Mouse (Mus musculus): ENCODE data around the gene F8.

F8 gene

DNA sequence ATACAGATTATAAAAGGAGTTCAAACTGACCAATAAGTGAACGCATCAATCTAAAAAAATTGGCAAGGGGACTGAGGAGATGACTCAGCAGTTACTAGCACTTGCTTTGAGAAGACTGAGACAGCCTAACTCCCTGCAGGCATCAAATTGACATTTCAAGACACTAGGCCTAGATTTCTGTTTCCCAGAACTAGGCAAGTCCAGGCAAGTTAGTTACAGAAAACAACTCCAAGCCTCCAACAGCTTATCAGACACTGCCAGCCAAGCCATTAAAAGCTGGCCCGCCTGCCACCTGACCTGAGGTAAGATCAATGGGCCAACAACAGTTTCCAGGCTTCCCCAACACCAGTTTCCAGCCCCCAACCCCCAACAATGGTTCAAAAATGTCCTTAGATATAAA lies 244.7 kb downstream of the F8 start:
- DNase-seq = no peak

- DNase-seq = no peak
Observed at GRCm38 (mm10) chrX:75136938-75137337, 245.5 kb downstream of the F8 start.

DNA sequence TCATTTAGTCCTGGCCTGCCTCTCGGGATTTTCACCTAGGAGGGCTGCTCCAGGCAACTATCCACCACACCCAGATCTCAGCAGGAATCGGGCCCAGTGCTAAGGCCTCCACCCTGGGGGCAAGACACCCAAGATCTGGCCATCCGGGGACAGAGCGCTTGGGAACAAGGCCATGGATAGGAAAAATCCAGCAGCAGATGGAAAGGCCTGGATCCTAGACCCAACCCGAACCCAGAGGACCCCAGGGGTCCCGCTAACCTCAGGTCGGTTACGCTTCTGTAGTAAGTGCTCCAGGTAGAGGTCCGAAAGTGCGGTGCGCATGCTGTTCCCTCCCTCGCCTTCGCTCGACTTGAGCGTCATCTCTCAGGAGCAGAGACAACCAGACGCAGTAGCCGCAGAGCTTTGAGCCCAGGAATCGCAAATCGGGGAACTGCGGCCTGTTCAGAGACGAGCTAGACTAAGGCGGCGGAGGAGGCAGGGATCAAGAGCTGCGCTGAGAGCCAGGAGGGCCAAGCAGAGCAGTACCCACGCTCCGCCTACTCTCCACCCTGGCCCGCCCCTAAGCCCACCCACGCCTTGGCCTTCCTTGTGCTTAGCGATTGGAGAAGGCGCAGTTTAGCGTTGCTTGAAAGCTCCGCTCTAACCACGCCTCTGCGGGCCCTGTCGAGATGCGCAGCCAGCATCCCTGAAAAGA lies 251.8 kb downstream of the F8 start, which contains the start of gene Mpp1:
Mpp1 (minus strand) TSS at position 550 of the 694 bp plus-strand sequence.
- DNase-seq = peak; percentile 60

GRCm38 (mm10) chrX:75129474-75129873 lies 252.9 kb downstream of the F8 start:
- no peak for DNase-seq

DNA sequence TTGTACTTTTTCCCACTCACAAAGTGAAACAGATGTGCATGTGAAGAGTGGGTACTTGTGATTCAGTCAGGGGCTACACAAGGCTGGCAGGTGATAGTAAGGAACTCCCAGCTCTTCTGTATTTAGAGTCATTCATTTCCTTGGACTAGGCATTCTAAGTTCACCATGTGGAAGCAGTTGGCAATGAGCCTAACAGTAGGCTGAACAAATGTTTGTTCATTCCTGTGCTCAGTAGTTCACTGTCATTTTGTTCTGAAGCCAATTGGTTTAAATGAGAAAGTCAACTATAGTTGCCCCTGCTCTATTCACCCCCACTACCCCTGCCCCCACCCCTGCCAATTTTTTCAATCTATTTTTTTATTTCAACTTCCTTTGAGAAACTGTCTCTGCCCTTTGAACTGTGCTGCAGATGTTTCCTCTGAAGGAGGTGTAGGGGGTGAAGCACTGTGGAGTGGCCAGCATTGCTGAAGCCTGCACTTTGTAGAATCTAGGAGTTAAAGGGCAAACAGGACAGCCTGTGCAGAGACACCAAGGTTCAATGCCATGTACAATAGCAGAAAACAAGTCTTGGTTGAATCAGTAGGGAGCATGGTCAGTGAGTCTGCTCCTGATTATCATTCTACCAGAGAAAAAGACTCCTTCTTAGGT lies 254.0 kb downstream of the F8 start:
- DNase-seq = peak; percentile 11

DNA sequence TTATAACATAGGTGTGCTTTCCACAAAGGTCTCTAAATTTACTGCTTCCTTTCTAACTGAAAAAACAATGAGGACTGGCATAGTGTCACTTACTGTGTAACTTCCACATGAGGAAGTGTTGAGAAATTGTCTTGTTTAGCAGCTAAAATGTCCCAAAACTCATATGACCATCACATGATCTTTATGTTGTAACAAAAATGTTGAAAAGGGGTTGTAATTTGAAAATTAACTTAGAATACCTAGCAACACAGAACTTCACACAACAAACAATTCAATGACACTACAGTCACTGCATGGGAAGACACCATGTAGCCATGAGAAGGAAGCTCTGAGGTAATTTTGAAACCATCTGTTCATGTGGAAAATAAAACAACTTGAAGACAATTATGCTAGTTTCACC lies 255.5 kb downstream of the F8 start:
- no peak for DNase-seq

DNA sequence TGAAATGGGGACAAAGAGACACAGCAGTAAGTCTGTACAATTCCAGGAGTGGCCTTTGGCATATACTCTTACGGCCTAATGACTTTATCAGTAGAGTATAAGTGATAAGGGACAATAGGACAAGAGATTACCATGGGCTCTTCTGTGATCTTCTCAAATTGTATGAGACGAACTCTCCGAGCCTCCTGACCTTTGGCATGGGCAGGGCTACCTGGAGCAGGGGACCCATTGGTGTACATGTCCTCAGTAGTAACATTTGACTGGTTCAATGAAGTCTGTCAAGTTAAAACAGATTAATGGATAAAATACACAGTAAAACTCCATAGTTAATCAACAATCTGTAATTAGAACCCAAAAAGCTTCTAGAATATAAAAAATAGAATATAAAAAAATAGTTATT lies 256.8 kb downstream of the F8 start:
- DNase-seq = no peak

Data from cerebellum, adult 11 months (tissue).